ENCODE assay signal across 7 mouse cellular contexts in genomic region chr10:60248345-60248744, GRCm38 (mm10). TPM values are rescaled to one million over a fixed set of nuclear protein-coding genes. Genes with fewer than 3 reads are reported as not detected.
DNase-seq lines count a peak whose midpoint lies in the region; ATAC-seq and TF ChIP-seq lines count a peak whose summit lies in the region.
"Not testable (repeated sequence)": the region's sequence is repeated elsewhere in the genome, so short reads cannot be mapped to it uniquely, and the experiment has no call there.
"Had no signal": no experiment of that assay in that cellular context is flagged by ENCODE, and none has a peak within 500 bp of the region (broad histone marks: within the 10 kb centered on the region; RNA-seq: fewer than 3 reads in every experiment).

No protein-coding gene starts in this region.

- H3K4me1 ChIP-seq in kidney, adult 2 months (ENCODE audit: control insufficient read depth, insufficient read depth, low read length): peaks cover 11% of the 10 kb centered on the region
- not testable (repeated sequence) for H3K4me1 ChIP-seq in kidney, embryonic 15.5 days

- TF ChIP-seq POLR2A in kidney, adult 2 months (IDR thresholded peaks at IDR 0.05; ENCODE audit: low read depth, low read length); myocyte (IDR thresholded peaks at IDR 0.05; ENCODE audit: insufficient read length, low read depth): not testable (repeated sequence)

- TF ChIP-seq CTCF in C2C12 (IDR thresholded peaks at IDR 0.05; ENCODE audit: control insufficient read depth, insufficient read depth, insufficient read length); kidney, adult 2 months (conservative IDR thresholded peaks at IDR 0.05; ENCODE audit: insufficient read depth, insufficient read length, low read depth, low read length): not testable (repeated sequence)

- not testable (repeated sequence) for H3K9ac ChIP-seq in kidney, embryonic 15.5 days

- not testable (repeated sequence) for H3K4me3 ChIP-seq in C2C12 (ENCODE audit: insufficient read depth, poor library complexity, severe bottlenecking); kidney, adult 2 months (ENCODE audit: insufficient read depth, low read depth, low read length); kidney, embryonic 15.5 days (replicated peaks); myocyte

- H3K27me3 ChIP-seq in C2C12 (ENCODE audit: control insufficient read depth, insufficient read depth, insufficient read length); kidney, adult 2 months (replicated peaks; ENCODE audit: control insufficient read depth, insufficient read depth, low read length); kidney, embryonic 15.5 days; myocyte (ENCODE audit: control insufficient read depth, insufficient read depth, insufficient read length): not testable (repeated sequence)

- ATAC-seq in kidney, embryonic 15.5 days (replicated peaks; ENCODE audit: low FRiP score): not testable (repeated sequence)

- peak; percentile 63 for DNase-seq in adrenal gland, adult 2 months
- peak; percentile 81 for DNase-seq in kidney, adult 2 months
- peak; percentile 38 for DNase-seq in kidney, postnatal 14 days

- H3K79me2 ChIP-seq in C2C12 (ENCODE audit: control insufficient read depth, insufficient read depth); myocyte (ENCODE audit: control insufficient read depth, insufficient read depth): not testable (repeated sequence)

- WGBS in kidney, adult 2 months: 29% methylated on average over 3 of the region's 3 CpGs
- 19% methylated on average over 3 of the region's 3 CpGs for WGBS in kidney, embryonic 15.5 days

- not testable (repeated sequence) for H3K79me3 ChIP-seq in C2C12 (ENCODE audit: low read depth)

- not testable (repeated sequence) for H3K36me3 ChIP-seq in C2C12 (ENCODE audit: control insufficient read depth, insufficient read depth); kidney, adult 2 months (ENCODE audit: control insufficient read depth, insufficient read depth, low read length); kidney, embryonic 15.5 days; myocyte (ENCODE audit: control insufficient read depth, insufficient read depth)

- peak overlapping the region; percentile 90 for H3K27ac ChIP-seq in kidney, adult 2 months (ENCODE audit: insufficient read depth, low read depth, low read length)
- 0 out of 2 replicates have a peak overlapping the region, but pooled peaks have one; percentile 54 for H3K27ac ChIP-seq in kidney, embryonic 15.5 days

- not testable (repeated sequence) for H3ac ChIP-seq in C2C12 (ENCODE audit: control insufficient read depth, insufficient read length, low read depth); myocyte (ENCODE audit: control insufficient read depth, insufficient read length)

- H3K9me3 ChIP-seq in kidney, embryonic 15.5 days (replicated peaks): not testable (repeated sequence)

- not testable (repeated sequence) for H3K4me2 ChIP-seq in kidney, embryonic 15.5 days; myocyte (ENCODE audit: low read depth)

TF ChIP-seq in C2C12, 6 proteins besides CTCF, POLR2A, EP300 and RAD21:
- peak; percentile 71 for TF ChIP-seq CEBPB (IDR thresholded peaks at IDR 0.05; ENCODE audit: low read depth)

TF ChIP-seq in myocyte, 11 proteins besides CTCF, POLR2A, EP300 and RAD21:
- peak; percentile 61; the same call in 1 of the 2 replicates for TF ChIP-seq CEBPB (IDR thresholded peaks at IDR 0.05; ENCODE audit: insufficient read depth, poor library complexity, severe bottlenecking)

RNA-seq across cellular contexts. Expression of gene Psap, which starts 29.1 kb away (rescaled TPM):
- polyA plus RNA-seq in C2C12 (2012; fragmentation: generic; extraction: Trizol) (439 TPM), myocyte (2012; fragmentation: generic; extraction: Trizol) (729 TPM)
- 1,000 to 10,000 TPM; 1,081 to 1,299 TPM for total RNA-seq in adrenal gland, adult 2 months (2021)
- polyA plus RNA-seq in adrenal gland, adult 2 months (2012; rRNA removed): 1,236 and 1,342 TPM in 2 replicates
- 1,603 and 1,750 TPM in 2 replicates for polyA plus RNA-seq in kidney, adult 2 months (2012; rRNA removed)
- polyA plus RNA-seq in kidney, embryonic 15.5 days (2015; fragmentation: Nextera tagmentation; extraction: Ambion mirVana): 132 and 162 TPM in 2 replicates

RNA-seq across cellular contexts. Expression of gene Chst3, which starts 29.3 kb away (rescaled TPM):
- 1.7 TPM for polyA plus RNA-seq in C2C12 (2012; fragmentation: generic; extraction: Trizol)
- total RNA-seq in adrenal gland, adult 2 months (2021): under 1 TPM; 0.37 to 0.79 TPM
- 1.7 TPM in 2 replicates for polyA plus RNA-seq in adrenal gland, adult 2 months (2012; rRNA removed)
- polyA plus RNA-seq in kidney, adult 2 months (2012; rRNA removed): 3.6 and 4.3 TPM in 2 replicates
- polyA plus RNA-seq in kidney, embryonic 15.5 days (2015; fragmentation: Nextera tagmentation; extraction: Ambion mirVana): 1.6 and 2.0 TPM in 2 replicates
- 1.6 TPM for polyA plus RNA-seq in myocyte (2012; fragmentation: generic; extraction: Trizol)
- polyA plus RNA-seq: erythroblast, embryonic 14.5 days had no signal
